Mouse (Mus musculus): Measurements from ENCODE around the gene Acod1. TPM values are rescaled to one million over a fixed set of nuclear protein-coding genes. Genes with fewer than 3 reads are reported as not detected.

Gene Acod1
- polyA plus RNA-seq (2015; fragmentation: Nextera tagmentation; extraction: Ambion mirVana): 0.14 and 0.18 TPM in 2 replicates

DNA sequence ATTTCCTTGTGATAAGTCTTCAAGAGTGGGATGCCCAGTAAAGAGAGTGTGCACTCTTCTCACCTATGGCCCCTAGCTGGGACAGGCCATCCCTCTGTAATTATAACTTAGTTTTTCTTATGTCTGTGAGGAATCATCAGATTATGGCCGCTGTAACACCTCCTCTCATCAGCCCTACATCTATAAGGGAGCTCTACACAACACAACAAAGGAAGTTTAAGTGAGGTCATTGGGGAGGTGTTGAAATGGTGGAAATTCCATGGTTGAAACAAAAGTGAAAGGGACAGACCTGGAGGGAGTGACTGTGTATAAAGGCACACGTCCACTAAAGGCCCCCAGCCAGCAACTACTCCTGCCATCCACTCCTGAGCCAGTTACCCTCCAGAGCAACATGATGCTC lies at the start of gene Acod1:
Acod1 (plus strand) TSS at position 301 of the 400 bp plus-strand sequence.

GRCm38 (mm10) chr14:103069864-103070611 lies 23.3 kb downstream of the Acod1 start, which contains the start of gene Cln5:
TSS of gene Cln5 (plus strand) at chr14:103070216.

GRCm38 (mm10) chr14:103099238-103099933 lies 52.6 kb downstream of the Acod1 start, which contains the start of gene Fbxl3:
TSS of gene Fbxl3 (minus strand) at chr14:103099566.

Other genes starting within 250 kb of the Acod1 start
- 11.2 and 13.6 TPM in 2 replicates for gene Kctd12, start 64.3 kb upstream of the Acod1 start, polyA plus RNA-seq (2015; fragmentation: Nextera tagmentation; extraction: Ambion mirVana)
- gene Cln5, start 23.2 kb downstream of the Acod1 start, polyA plus RNA-seq (2015; fragmentation: Nextera tagmentation; extraction: Ambion mirVana): 17.3 and 18.4 TPM in 2 replicates
- 17.4 and 19.4 TPM in 2 replicates for gene Fbxl3, start 52.6 kb downstream of the Acod1 start, polyA plus RNA-seq (2015; fragmentation: Nextera tagmentation; extraction: Ambion mirVana)